Mouse (Mus musculus): ENCODE measurements around the gene Gm5169. TPM values are rescaled to one million over a fixed set of nuclear protein-coding genes. Genes with fewer than 3 reads are reported as not detected.

The Gm5169 gene
- not detected for total RNA-seq (2023)

DNA sequence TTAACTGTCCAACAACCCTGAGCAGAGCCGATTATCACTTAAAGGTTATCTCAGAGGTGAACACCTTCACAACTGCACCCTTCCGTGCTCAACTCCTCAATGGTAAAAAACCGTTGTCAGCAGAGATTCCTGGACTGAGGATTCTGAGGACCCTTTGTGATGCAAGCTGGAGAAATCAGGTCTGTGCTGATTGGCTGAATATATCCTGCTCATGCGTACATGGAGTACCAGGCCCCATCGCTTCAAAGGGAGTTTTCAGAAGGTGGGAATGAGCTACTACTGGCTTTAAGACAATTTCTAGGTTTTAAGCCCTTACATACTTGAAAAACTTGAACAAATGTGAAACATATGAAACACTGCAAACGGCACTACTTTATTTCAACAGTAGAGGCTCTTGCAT is at the start of gene Gm5169:
Gm5169 (minus strand) TSS at position 101 of the 400 bp plus-strand sequence.

